Mouse (Mus musculus): ENCODE data around the gene Sema5b. TPM values are rescaled to one million over a fixed set of nuclear protein-coding genes. Genes with fewer than 3 reads are reported as not detected.

The Sema5b gene
- polyA plus RNA-seq, 1 experiment from 2014 or later = 0.92 TPM

DNA sequence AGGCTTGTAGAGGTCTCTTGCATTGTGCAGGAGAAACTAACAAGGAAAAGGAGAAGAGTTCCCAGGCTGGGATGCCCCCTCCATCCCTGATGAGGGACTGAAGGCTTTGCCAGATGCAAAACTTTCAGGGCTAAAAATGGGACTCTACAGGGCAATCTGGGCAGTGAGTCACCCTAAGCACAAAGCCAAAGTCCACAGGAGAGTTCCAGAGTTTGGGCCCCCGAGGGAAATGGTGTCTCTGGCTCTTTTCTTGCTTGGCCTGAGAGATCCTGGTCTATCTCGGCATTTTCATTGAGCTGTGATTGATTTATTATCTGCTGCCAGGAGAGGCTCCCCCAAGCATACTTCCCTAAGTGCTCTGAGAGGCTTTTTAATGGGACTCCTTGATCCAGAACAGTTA, 92.1 kb downstream of the Sema5b start:
- H3K36me3 ChIP-seq (ENCODE audit: insufficient read depth, low read length) = no peaks in the 10 kb centered on the region
- no peak overlapping the region for H3K9ac ChIP-seq (replicated peaks; ENCODE audit: low read depth)
- H3K4me1 ChIP-seq (ENCODE audit: insufficient read depth, low read depth, low read length) = no peaks in the 10 kb centered on the region
- ATAC-seq = no peak
- H3K4me2 ChIP-seq (replicated peaks; ENCODE audit: low read depth, low read length) = no peak overlapping the region
- no peaks in the 10 kb centered on the region for H3K9me3 ChIP-seq (ENCODE audit: low read length)
- TF ChIP-seq CTCF (IDR thresholded peaks at IDR 0.05) (no peak), EP300 (IDR thresholded peaks at IDR 0.05) (no peak)
- WGBS = 34% methylated on average over 2 of the region's 2 CpGs
- no peak overlapping the region for H3K4me3 ChIP-seq (ENCODE audit: low read depth, low read length)
- H3K27ac ChIP-seq (ENCODE audit: low read length) = no peak overlapping the region
- no peaks in the 10 kb centered on the region for H3K27me3 ChIP-seq (replicated peaks; ENCODE audit: insufficient read depth, low read length)
- no peak for DNase-seq (ENCODE audit: low spot score)

- no peak overlapping the region for H3K4me2 ChIP-seq (replicated peaks; ENCODE audit: low read depth, low read length)
- H3K27me3 ChIP-seq (replicated peaks; ENCODE audit: insufficient read depth, low read length) = no peaks in the 10 kb centered on the region
- no peak for DNase-seq (ENCODE audit: low spot score)
- H3K9ac ChIP-seq (replicated peaks; ENCODE audit: low read depth) = no peak overlapping the region
- H3K36me3 ChIP-seq (ENCODE audit: insufficient read depth, low read length) = no peaks in the 10 kb centered on the region
- no peaks in the 10 kb centered on the region for H3K9me3 ChIP-seq (ENCODE audit: low read length)
- H3K4me3 ChIP-seq (ENCODE audit: low read depth, low read length) = no peak overlapping the region
- no peak for ATAC-seq
- TF ChIP-seq CTCF (IDR thresholded peaks at IDR 0.05) (no peak), EP300 (IDR thresholded peaks at IDR 0.05) (no peak)
- H3K4me1 ChIP-seq (ENCODE audit: insufficient read depth, low read depth, low read length) = no peaks in the 10 kb centered on the region
- no peak overlapping the region for H3K27ac ChIP-seq (ENCODE audit: low read length)
- 52% methylated on average over 4 of the region's 4 CpGs for WGBS
These were observed 94.0 kb downstream of the Sema5b start for GRCm38 (mm10) chr16:35634971-35635370.

DNA sequence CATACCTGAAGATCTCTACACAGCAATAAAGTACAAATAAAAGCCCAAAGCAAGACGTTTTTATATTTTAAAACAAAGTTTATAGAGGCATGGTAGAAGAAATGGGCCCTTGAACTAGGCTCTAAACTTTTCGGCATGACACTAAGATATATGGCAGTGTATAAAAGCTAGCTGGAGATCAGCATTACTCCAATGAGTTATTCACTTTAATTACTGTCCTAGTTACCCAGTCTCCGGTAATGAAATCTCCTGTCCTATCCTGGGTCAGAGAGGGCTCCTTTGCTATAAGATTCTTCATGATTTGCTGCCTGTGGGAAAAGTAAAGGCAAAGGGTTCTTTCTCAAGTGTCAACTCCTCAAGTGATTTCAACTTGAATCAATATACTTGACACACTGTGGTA, 98.6 kb downstream of the Sema5b start:
- no peaks in the 10 kb centered on the region for H3K36me3 ChIP-seq (ENCODE audit: insufficient read depth, low read length)
- no peak overlapping the region for H3K4me2 ChIP-seq (replicated peaks; ENCODE audit: low read depth, low read length)
- H3K27me3 ChIP-seq (replicated peaks; ENCODE audit: insufficient read depth, low read length) = no peaks in the 10 kb centered on the region
- H3K27ac ChIP-seq (ENCODE audit: low read length) = no peak overlapping the region
- DNase-seq (ENCODE audit: low spot score) = no peak
- no peak for ATAC-seq
- no peak for TF ChIP-seq CTCF (IDR thresholded peaks at IDR 0.05)
- TF ChIP-seq EP300 (IDR thresholded peaks at IDR 0.05) = no peak
- H3K9ac ChIP-seq (replicated peaks; ENCODE audit: low read depth) = no peak overlapping the region
- no peaks in the 10 kb centered on the region for H3K9me3 ChIP-seq (ENCODE audit: low read length)
- H3K4me3 ChIP-seq (ENCODE audit: low read depth, low read length) = no peak overlapping the region
- 63% methylated on average over 3 of the region's 3 CpGs for WGBS
- no peaks in the 10 kb centered on the region for H3K4me1 ChIP-seq (ENCODE audit: insufficient read depth, low read depth, low read length)

- Histone ChIP-seq H3K36me3 (ENCODE audit: insufficient read depth, low read length) (no peaks in the 10 kb centered on the region), H3K9me3 (ENCODE audit: low read length) (no peaks in the 10 kb centered on the region), H3K27ac (ENCODE audit: low read length) (no peak overlapping the region), H3K4me1 (ENCODE audit: insufficient read depth, low read depth, low read length) (no peaks in the 10 kb centered on the region), H3K9ac (replicated peaks; ENCODE audit: low read depth) (no peak overlapping the region), H3K4me3 (ENCODE audit: low read depth, low read length) (no peak overlapping the region), H3K27me3 (replicated peaks; ENCODE audit: insufficient read depth, low read length) (no peaks in the 10 kb centered on the region), H3K4me2 (replicated peaks; ENCODE audit: low read depth, low read length) (no peak overlapping the region)
- no peak for ATAC-seq
- 80% methylated on average over 4 of the region's 4 CpGs for WGBS
- no peak for TF ChIP-seq EP300 (IDR thresholded peaks at IDR 0.05)
- no peak for TF ChIP-seq CTCF (IDR thresholded peaks at IDR 0.05)
- no peak for DNase-seq (ENCODE audit: low spot score)
These were observed 107.9 kb downstream of the Sema5b start for GRCm38 (mm10) chr16:35648862-35649261.

DNA sequence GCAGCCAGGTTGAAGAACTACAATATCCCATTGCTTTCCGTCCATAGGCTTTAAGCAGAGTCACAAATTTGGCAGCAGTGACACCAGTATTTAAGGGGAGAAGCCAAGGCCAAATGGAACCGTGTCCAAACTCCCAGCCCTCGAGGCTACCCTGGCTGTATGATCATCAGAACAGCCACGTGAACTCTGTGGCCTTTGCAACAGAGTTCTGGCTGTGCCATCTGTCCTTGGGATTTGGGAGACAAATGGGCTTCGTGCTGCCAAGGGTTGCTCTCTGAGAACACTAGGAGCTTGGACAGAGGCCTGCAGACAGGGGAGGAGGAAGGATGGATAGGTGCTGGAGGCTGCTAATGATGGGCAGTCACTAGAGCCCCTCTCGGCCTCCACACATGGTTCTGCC, 111.3 kb downstream of the Sema5b start:
- no peak overlapping the region for H3K4me2 ChIP-seq (replicated peaks; ENCODE audit: low read depth, low read length)
- no peak for TF ChIP-seq EP300 (IDR thresholded peaks at IDR 0.05)
- TF ChIP-seq CTCF (IDR thresholded peaks at IDR 0.05) = no peak
- H3K4me3 ChIP-seq (ENCODE audit: low read depth, low read length) = no peak overlapping the region
- no peak overlapping the region for H3K9ac ChIP-seq (replicated peaks; ENCODE audit: low read depth)
- ATAC-seq (no peak), DNase-seq (ENCODE audit: low spot score) (no peak)
- H3K4me1 ChIP-seq (ENCODE audit: insufficient read depth, low read depth, low read length) = no peaks in the 10 kb centered on the region
- 49% methylated on average over 6 of the region's 6 CpGs for WGBS
- no peaks in the 10 kb centered on the region for H3K36me3 ChIP-seq (ENCODE audit: insufficient read depth, low read length)
- no peaks in the 10 kb centered on the region for H3K27me3 ChIP-seq (replicated peaks; ENCODE audit: insufficient read depth, low read length)
- no peaks in the 10 kb centered on the region for H3K9me3 ChIP-seq (ENCODE audit: low read length)
- no peak overlapping the region for H3K27ac ChIP-seq (ENCODE audit: low read length)

GRCm38 (mm10) chr16:35652706-35653105, 111.8 kb downstream of the Sema5b start:
- Histone ChIP-seq H3K4me3 (ENCODE audit: low read depth, low read length) (no peak overlapping the region), H3K27ac (ENCODE audit: low read length) (no peak overlapping the region), H3K4me2 (replicated peaks; ENCODE audit: low read depth, low read length) (no peak overlapping the region), H3K4me1 (ENCODE audit: insufficient read depth, low read depth, low read length) (no peaks in the 10 kb centered on the region), H3K27me3 (replicated peaks; ENCODE audit: insufficient read depth, low read length) (no peaks in the 10 kb centered on the region), H3K9ac (replicated peaks; ENCODE audit: low read depth) (no peak overlapping the region), H3K36me3 (ENCODE audit: insufficient read depth, low read length) (no peaks in the 10 kb centered on the region), H3K9me3 (ENCODE audit: low read length) (no peaks in the 10 kb centered on the region)
- WGBS = 90% methylated on average over 3 of the region's 3 CpGs
- DNase-seq (ENCODE audit: low spot score) = no peak
- no peak for ATAC-seq
- TF ChIP-seq CTCF (IDR thresholded peaks at IDR 0.05) = no peak
- no peak for TF ChIP-seq EP300 (IDR thresholded peaks at IDR 0.05)

GRCm38 (mm10) chr16:35653951-35654350, 113.0 kb downstream of the Sema5b start:
- H3K4me3 ChIP-seq (ENCODE audit: low read depth, low read length) = no peak overlapping the region
- H3K4me1 ChIP-seq (ENCODE audit: insufficient read depth, low read depth, low read length) = no peaks in the 10 kb centered on the region
- ATAC-seq (no peak), DNase-seq (ENCODE audit: low spot score) (no peak)
- no peaks in the 10 kb centered on the region for H3K9me3 ChIP-seq (ENCODE audit: low read length)
- 82% methylated on average over 5 of the region's 5 CpGs for WGBS
- H3K27ac ChIP-seq (ENCODE audit: low read length) = no peak overlapping the region
- no peaks in the 10 kb centered on the region for H3K36me3 ChIP-seq (ENCODE audit: insufficient read depth, low read length)
- no peak overlapping the region for H3K4me2 ChIP-seq (replicated peaks; ENCODE audit: low read depth, low read length)
- TF ChIP-seq CTCF (IDR thresholded peaks at IDR 0.05) = no peak
- no peak for TF ChIP-seq EP300 (IDR thresholded peaks at IDR 0.05)
- H3K9ac ChIP-seq (replicated peaks; ENCODE audit: low read depth) = no peak overlapping the region
- H3K27me3 ChIP-seq (replicated peaks; ENCODE audit: insufficient read depth, low read length) = 0 out of 2 replicates have a peak, but pooled peaks cover under 1% of the 10 kb centered on the region
